Mouse (Mus musculus) kidney, postnatal 14 days (tissue): ENCODE measurements at regions not wholly inside any gene's neighbourhood (a gene's known extent, or its start where the extent isn't known, plus 50 kb on each side); places are given as distances from the start of the nearest gene placed in this dataset.
"Not testable (repeated sequence)": the region's sequence is repeated elsewhere in the genome, so short reads cannot be mapped to it uniquely, and the experiment has no call there.

ENCODE experiments used
- DNase-seq: peaks from one replicate; pipeline ENCODE4 v3.0.0; 2022; ENCODE audit warnings: mixed read lengths

DNA sequence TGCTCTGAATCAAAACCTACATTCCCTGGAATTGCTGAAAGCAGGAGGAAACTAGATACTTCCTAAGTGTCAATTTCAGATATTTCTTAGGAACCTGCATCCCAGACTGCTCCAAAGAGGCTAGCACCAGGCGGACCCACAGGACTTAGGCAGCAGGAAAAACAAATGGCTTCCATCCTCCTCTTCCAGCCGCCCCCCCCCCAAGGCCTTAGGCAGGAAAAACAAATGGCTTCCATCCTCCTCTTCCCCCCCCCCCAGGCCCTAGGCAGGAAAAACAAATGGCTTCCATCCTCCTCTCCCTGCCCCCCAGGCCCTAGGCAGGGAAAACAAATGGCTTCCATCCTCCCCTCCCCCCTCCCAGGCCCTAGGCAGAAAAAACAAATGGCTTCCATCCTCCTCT, 64.5 kb upstream of the Nap1l2 start:
- no peak for DNase-seq

- not testable (repeated sequence) for DNase-seq
Observed at GRCm38 (mm10) chrX:103251478-103251877, 65.0 kb upstream of the Nap1l2 start.

- not testable (repeated sequence) for DNase-seq
Observed at GRCm38 (mm10) chrX:103252056-103252850, 65.8 kb upstream of the Nap1l2 start.

DNA sequence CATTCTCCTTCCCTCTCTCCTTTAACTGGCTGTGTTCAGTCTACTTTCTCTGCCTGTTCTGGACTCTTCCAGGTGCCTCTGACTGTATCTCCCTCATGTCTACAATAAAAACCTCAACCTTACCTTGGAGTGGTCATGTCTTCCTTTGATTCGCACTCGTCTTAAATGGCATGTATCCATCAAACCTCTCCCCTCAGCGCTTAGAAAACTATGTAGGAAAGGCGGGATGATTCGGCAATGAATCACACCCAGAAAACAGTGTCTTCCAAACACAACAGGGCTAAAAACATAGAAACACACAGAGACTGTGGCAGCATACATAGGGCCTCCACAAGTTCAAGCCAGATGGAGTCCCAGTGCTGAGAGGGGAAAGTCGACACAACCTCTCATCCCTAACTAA, 66.4 kb upstream of the Nap1l2 start:
- no peak for DNase-seq

DNA sequence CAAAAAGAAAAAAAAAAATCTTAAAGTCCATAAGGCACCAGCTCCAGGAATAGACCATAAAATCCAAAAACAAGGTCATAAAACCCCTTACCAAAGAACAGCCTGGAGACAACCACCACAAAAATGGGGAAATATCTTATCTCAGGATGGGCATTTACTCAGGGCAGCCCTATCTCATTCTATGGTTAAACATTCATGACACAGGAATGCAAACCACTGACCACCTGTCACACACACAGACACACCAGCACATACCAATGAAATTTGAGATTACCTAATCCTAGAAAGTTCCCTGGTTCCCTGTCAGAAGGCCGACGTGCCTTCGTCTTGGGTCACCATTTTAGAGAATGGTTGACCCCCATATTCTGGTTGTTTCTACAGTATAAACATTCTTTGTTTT, 66.3 kb upstream of the Cdx4 start:
- no peak for DNase-seq

DNA sequence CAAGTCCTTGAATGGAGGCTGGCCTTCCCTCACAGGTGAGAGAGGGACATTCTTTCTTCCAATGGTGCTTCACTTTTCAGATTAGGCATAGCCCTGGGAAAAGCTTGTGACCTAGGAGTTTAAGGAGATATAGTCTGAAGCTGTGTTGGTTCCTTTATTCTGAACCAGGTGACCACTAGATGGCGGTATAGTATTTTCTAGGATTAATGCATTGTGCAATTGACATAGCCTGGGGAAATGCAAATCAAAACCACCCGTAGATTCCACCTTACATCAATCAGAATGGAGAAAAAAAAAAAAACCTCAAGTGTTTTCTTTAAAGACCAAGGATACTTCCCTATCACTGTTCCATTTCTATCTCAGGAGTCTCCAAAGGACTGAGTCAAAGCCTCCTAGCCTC, 61.3 kb upstream of the Cdx4 start:
- DNase-seq: peak; percentile 31
